Mouse (Mus musculus) CD4-positive, CD25-positive, alpha-beta regulatory T cell, adult 2 months (primary cell): ENCODE data around the gene Gm29776.
A peak's percentile ranks its signal among the peaks of the same experiment; 100 is the strongest.

ENCODE experiments used
- DNase-seq: peaks from one replicate; pipeline ENCODE4 v3.0.0-alpha.2; 2012; ENCODE audit warnings: low read depth, low spot score

The Gm29776 gene

DNA sequence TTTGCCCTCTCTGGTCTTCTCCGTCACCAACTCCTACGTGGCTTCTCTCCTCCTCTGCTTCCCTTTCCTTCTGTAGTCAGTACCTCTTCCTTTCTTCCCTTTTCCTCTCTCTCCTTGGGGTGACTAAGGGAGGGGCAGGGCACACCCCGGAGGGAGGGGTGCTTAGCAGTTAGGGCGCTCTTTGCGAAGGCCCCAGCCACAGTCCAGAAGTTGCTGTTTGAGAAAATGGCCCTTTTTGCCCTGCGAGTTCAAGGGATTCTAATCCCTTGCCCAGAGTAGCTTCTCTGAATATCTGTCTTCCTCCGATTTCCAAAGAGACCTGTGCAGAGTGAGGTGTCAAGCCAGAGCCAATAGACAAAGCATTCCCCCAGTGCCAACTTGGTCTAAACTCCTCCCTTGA is 13.4 kb upstream of the Gm29776 start, which contains the start of gene Cebpe:
Cebpe (minus strand) TSS at position 101 of the 400 bp plus-strand sequence.
- no peak for DNase-seq

- no peak for DNase-seq
Observed at GRCm38 (mm10) chr14:54709054-54709453, 10.4 kb upstream of the Gm29776 start.

- no peak for DNase-seq
Observed at GRCm38 (mm10) chr14:54706589-54707320, 8.1 kb upstream of the Gm29776 start.

GRCm38 (mm10) chr14:54705844-54706243 is 7.2 kb upstream of the Gm29776 start:
- no peak for DNase-seq

DNA sequence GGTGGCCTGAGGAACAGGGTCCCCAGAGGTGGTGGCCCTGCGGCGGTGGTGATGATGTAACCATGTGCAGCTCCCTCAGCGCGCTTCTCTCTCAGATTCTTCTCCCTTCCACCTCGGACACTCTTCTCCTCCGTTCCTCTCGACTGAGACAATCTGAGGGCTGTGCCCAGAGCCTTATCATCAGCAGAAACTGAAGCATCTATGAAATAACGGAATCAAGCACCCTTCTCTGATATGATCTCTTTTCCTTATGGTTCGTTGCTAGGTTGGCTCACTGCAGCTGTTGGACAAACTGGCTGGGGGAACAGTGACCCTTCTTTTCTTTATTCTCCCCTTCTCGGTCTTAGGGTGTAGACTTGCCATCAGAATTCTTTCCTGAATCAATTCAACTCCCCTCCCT is 4.6 kb upstream of the Gm29776 start:
- DNase-seq: no peak

DNA sequence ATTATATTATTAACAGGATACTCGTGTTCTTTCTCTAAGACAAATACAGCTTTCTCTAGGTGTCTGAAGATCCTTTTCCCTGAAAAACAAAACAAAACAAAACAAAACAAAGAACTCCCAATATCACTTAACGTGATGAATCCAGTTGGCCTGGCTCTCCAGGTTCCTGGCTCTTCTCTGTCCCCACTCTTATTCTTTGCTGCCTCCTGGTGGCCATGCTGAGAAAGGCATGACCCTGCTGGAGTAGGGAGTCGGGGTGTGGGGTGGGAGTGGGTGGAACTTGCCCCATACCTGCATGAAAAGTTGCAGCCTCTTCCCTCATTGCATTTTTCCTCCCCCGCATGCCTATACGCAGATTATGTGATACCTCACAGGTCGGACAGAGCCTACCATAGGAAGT is 2.7 kb upstream of the Gm29776 start:
- peak; percentile 90 for DNase-seq

- no peak for DNase-seq
Observed at GRCm38 (mm10) chr14:54699586-54699985, 953 bp upstream of the Gm29776 start.

- DNase-seq: no peak
Observed at GRCm38 (mm10) chr14:54696752-54697151, 1.9 kb downstream of the Gm29776 start.

- no peak for DNase-seq
Observed at GRCm38 (mm10) chr14:54695042-54695441, 3.6 kb downstream of the Gm29776 start.

DNA sequence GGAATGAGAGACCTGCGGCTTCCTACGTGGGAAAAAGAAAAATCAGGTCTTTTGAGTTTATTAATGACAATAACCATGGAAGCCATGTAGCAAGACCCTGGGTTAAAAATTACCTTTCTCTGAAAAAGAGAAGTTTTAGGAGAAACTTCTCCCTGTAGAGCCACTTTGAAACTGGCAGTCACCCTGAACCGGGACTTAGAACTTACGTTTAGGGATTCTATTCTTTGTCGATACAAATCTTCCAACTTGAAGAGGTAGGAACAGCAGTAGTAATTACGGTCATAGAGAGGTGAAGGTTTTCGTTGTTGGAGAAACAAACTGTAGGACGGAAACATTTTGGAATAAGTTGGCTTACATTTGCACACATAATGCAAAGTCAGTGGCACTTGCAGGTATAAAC is 11.4 kb downstream of the Gm29776 start:
- no peak for DNase-seq

DNA sequence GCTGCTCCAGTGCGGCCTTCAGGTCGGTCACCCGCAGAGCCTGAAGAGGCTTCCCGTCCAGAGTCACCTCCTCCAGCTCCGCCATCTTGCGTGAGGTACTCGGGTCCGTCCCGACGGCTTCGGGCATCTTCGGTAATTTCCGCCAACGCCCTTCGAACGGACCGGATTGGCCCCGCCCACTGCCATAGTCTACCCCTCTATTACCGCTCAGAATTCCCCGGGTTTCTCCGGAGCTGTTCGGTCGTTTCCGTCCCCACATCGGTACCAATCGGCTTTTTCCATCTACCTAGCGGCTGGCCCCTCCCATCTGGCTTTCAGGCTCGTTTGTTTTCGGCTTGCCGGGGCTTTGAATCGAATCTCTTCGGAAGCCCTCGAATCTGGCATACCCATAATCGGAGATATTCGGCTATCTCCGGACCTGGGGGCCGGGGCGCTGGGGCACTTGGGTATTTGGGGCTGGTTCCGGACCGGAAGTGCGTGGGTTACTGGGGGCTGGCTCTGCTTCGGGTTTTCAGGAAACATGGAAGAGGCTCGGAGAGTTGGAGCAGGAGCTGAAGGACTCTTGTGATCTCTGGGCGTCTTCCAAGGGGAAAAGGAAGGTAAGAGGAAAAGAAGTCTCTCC is 12.0 kb downstream of the Gm29776 start, which contains the start of gene Acin1:
Acin1 (minus strand) TSS at position 410 of the 622 bp plus-strand sequence.
- DNase-seq: peak; percentile 100

GRCm38 (mm10) chr14:54686063-54686521 is 12.5 kb downstream of the Gm29776 start, which contains the start of gene 1700123O20Rik:
Gene 1700123O20Rik, plus strand, starts transcription at chr14:54686216.
- peak; percentile 87 for DNase-seq

GRCm38 (mm10) chr14:54685471-54685870 is 13.2 kb downstream of the Gm29776 start:
- no peak for DNase-seq

DNA sequence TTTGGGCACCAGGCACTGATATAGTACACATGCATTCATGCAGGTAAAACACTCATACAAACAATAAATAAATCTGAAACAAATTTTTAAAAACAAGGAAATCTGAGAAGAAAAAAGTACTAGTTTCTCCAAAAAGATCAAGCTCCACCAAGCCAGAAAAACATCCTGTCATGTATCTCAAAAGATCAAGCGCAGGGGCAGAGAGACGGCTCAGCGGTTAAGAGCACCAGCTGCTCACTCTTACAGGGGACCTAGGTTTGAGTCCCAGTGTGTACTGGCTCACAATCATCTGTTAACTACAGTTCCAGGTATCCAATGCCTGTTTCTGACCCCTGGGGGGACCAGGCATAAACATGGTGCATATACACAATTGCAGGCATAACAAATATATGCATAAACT is 16.2 kb downstream of the Gm29776 start:
- DNase-seq: peak; percentile 45

- DNase-seq: no peak
Observed at GRCm38 (mm10) chr14:54678657-54679304, 19.9 kb downstream of the Gm29776 start.

DNA sequence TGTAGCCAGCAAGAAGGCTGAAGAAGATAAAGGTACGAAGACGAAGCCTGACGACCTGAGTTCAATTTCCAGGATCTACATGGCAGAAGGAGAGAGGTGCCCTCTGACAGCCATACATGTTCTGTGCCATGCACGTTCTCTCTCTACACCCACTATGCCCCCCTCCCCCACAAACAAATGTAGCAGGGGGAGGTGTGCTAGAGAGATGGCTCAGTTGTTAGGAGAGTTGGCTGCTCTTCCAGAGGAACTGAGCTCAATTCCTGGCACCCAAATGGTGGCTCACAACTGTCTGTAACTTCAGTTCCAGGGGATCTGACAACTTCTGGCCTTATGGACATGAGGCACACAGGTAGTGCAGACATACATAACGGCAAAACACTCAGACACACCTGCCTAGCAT is 22.3 kb downstream of the Gm29776 start:
- no peak for DNase-seq

- no peak for DNase-seq
Observed at GRCm38 (mm10) chr14:54674317-54674716, 24.3 kb downstream of the Gm29776 start.

DNA sequence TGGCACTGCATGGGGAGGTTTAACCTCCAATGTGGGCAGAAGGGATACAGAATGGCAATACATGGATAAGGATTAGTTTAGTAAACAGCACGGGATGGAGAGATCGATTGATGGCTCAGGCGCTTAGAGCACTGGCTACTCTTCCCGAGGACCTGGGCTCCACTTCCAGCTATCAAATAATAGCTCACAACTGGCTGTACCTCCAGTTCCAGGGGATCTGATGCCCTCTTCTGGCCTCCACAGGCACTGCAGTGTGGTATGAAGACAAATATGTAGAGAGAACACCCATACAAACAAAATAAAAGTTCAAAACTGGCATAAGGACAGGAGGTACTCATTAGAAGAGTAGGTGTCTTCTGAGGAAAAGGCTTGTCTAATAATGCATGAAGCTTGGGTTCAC is 29.3 kb downstream of the Gm29776 start:
- DNase-seq: peak; percentile 67

GRCm38 (mm10) chr14:54664477-54665222 is 34.0 kb downstream of the Gm29776 start:
- DNase-seq: no peak

GRCm38 (mm10) chr14:54660009-54660408 is 38.6 kb downstream of the Gm29776 start:
- no peak for DNase-seq

- DNase-seq: peak; percentile 91
Observed at GRCm38 (mm10) chr14:54653496-54653895, 45.1 kb downstream of the Gm29776 start.

DNA sequence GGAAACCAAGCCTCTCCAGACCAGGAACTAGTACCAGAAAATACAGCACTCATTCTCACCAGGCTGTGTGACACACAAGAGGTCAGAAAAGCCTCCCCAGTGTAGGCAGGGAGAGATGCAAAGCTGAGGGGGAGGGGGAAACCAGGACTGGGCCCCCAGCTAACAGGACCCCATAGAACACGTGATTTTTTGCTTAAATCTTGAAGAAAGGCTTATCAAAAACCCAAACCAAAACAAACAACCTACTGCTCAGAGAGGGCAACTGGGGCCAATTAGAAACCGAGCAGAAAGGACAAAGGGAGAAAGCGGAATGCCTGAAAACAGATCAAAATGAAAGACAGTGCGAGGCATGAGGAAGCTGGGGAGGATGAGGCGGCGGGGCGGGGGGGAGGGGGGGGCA is 45.8 kb downstream of the Gm29776 start:
- no peak for DNase-seq
